Mouse (Mus musculus): ENCODE measurements around the gene Usp15. TPM values are rescaled to one million over a fixed set of nuclear protein-coding genes. Genes with fewer than 3 reads are reported as not detected.
"Not testable (repeated sequence)": the region's sequence is repeated elsewhere in the genome, so short reads cannot be mapped to it uniquely, and the experiment has no call there.

Usp15 gene
- 240 and 278 TPM in 2 replicates for total RNA-seq (2017)

DNA sequence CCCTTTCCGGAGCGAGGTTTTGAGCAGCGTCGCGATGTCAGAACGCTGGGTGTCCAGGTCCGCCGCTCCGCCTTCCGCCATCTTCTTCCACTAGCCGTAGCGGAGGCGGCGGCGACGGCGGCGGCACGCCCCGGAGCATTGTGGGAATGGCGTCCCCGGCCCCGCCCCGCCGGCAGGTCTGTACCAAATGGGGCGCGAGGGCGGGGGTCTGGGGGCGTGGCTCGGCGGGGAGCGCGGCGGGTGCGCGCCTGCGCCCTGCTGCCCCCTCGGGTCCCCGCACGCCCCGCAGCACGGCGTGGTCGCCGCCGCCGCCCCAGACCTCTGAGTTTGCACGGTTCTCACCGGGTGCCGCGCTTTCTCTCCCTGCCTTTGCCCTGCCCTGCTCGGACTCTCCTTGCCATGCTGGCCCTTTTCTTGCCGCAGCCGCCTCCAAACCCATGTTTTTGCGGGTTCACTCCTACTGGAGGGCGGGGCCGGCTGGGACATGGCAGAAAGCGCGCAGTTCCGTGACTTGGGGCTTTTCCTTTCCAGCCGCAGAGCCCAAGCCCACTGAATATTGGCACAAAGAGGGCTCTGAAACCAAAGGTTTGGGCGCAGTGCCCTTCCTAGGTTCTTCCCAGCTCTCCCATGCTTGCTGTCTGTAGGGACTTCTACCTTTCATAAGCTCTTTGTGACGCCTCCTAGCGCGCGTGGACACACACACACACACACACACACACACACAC, at the start of gene Usp15:
Gene Usp15 (minus strand): TSS at position 161 of the 725 bp plus-strand sequence.
- ATAC-seq (replicated peaks in 1 of 2; ENCODE audit: insufficient read depth in 1 of 2, low FRiP score in 2 of 2, low TSS enrichment in 1 of 2, low read depth in 1 of 2, poor library complexity in 2 of 2, severe bottlenecking in 2 of 2), result peak; percentile 46 to 48

DNA sequence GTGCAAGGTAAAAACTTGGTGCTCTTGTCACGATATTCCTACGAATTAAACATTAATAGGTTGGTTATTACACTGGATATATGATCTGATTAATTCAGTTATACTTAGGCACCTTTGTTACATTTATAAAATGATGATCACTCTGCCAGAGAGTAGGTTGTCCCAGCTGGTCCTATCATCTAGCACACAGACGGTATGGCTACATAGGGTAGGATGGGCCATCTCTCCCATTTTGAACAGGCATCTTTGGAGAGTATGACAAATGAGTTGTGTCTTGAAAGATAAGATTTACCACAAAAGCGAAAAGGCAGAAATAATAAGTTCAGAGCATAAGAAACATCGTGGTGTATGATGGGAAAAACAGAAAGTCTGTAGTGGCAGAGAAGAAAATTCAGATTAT, 32.6 kb upstream of the Usp15 start:
- ATAC-seq (replicated peaks in 1 of 2; ENCODE audit: insufficient read depth in 1 of 2, low FRiP score in 2 of 2, low TSS enrichment in 1 of 2, low read depth in 1 of 2, poor library complexity in 2 of 2, severe bottlenecking in 2 of 2), result no peak

DNA sequence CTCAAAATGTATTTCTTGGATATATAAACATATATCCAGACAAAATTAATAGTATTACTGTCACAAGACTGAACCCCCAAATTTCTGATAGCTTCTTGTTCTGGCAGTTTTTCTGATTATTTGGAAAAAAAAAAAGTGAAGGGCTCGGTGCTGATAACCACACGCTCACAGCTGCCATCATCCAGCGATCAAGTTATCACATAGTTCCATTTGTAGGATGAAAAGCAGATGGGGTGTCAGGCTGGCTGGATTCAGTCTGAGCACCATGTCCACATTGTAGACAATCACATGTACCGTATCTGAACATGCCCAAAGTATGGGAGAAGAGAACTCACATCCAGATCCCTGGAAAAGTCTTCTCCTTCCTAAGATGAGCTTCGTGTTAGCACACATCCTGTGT, 26.0 kb upstream of the Usp15 start:
- no peak for ATAC-seq (replicated peaks in 1 of 2; ENCODE audit: insufficient read depth in 1 of 2, low FRiP score in 2 of 2, low TSS enrichment in 1 of 2, low read depth in 1 of 2, poor library complexity in 2 of 2, severe bottlenecking in 2 of 2)

DNA sequence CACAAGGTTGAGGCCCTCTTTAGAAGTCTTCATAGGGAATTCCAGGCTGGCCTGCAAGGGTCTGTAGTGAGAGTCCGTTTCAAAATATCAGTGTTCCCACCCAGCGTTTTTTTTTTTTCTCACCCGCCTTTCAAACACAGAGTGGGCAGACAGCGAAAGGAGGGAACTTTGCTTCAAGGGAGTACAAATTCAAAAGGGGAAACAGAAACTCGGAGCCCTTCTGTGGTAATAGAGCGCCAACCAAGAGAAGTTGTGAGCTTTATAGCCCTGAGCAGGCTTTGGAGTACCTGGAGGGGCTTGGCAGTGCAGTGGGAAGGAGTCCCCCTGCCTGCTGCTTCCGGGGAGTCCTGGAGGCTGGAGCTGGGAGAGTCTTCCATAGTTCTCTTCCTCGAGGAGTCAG, 12.7 kb upstream of the Usp15 start:
- peak; percentile 78 to 80 for ATAC-seq (replicated peaks in 1 of 2; ENCODE audit: insufficient read depth in 1 of 2, low FRiP score in 2 of 2, low TSS enrichment in 1 of 2, low read depth in 1 of 2, poor library complexity in 2 of 2, severe bottlenecking in 2 of 2)

DNA sequence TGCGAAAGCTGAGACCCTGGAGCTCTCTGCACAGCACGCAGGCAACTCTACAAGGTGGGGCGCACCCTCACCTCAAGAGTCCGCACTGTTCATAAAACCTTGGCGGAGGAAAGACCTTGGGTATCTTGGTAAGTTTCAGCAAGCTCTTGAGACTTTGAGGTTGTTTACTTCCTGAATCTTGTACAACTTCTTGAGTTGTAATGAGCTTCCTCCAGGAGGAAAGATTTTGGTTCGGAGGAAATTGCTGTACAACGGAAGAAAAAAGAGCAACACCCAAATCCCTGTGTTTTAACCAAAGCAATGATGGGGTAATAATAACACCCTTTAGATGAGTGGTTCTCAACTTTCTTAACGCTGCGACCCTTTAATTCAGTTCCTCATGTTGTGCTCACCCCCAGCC, 11.5 kb upstream of the Usp15 start:
- ATAC-seq (replicated peaks in 1 of 2; ENCODE audit: insufficient read depth in 1 of 2, low FRiP score in 2 of 2, low TSS enrichment in 1 of 2, low read depth in 1 of 2, poor library complexity in 2 of 2, severe bottlenecking in 2 of 2), result no peak

DNA sequence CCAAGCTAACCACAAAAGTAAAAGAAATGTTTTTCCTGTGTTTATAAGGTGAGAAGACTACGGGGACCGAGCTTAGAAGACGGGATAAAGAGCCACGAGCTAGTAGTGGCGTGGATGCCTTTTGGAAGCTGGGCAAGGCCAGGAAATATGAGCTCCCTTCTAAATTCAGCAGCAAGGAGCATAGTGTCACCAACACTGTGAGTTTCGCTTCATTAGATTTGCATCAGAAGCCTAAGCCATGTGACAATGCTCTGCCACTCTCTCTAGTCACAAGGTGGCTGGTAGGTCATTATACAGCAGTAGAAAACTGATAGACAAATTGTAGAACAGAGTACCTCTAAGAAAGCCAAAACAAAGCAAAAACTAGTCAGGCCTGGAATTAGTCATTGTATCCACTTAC, 9.3 kb upstream of the Usp15 start:
- no peak for ATAC-seq (replicated peaks in 1 of 2; ENCODE audit: insufficient read depth in 1 of 2, low FRiP score in 2 of 2, low TSS enrichment in 1 of 2, low read depth in 1 of 2, poor library complexity in 2 of 2, severe bottlenecking in 2 of 2)

DNA sequence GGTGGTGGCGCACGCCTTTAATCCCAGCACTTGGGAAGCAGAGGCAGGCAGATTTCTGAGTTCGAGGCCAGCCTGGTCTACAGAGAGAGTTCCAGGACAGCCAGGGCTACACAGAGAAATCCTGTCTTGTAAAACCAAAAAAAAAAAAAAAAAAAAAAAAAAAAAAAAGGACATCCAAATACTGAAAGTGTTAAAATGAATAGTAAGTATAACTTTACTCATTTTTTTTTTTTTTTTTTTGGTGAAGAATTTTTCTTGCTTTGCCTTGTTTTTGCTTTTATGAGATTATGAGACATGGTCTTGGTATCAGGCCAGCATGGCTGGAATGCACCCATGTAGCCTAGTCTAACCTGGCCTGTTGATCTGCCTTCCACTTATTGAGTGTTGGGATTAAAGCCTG, 8.6 kb upstream of the Usp15 start:
- not testable (repeated sequence) for ATAC-seq (replicated peaks in 1 of 2; ENCODE audit: insufficient read depth in 1 of 2, low FRiP score in 2 of 2, low TSS enrichment in 1 of 2, low read depth in 1 of 2, poor library complexity in 2 of 2, severe bottlenecking in 2 of 2)

- ATAC-seq (replicated peaks in 1 of 2; ENCODE audit: insufficient read depth in 1 of 2, low FRiP score in 2 of 2, low TSS enrichment in 1 of 2, low read depth in 1 of 2, poor library complexity in 2 of 2, severe bottlenecking in 2 of 2), result peak; percentile 35 to 58; a peak in 3 of 4 replicates
Observed at GRCm38 (mm10) chr10:123201981-123202758, 5.4 kb upstream of the Usp15 start.

DNA sequence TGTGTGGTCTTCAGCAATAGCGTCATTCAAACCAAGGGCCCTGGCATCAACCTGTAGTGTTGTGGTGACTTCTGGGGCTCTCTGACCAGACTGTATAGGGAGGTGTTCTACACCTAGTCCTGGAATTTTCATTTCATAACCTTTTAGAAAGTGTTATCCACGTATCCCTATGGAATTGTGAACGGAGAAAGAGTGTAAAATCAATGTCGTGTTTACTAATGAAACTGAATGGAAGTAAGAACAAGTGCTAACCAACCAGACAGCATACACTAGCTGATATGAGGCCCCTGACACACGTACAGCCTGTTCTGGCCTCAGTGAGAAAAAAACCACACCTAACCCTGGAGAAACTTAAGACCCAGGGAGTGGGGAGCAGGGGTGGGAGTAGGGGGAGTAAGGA, 4.6 kb upstream of the Usp15 start:
- ATAC-seq (replicated peaks in 1 of 2; ENCODE audit: insufficient read depth in 1 of 2, low FRiP score in 2 of 2, low TSS enrichment in 1 of 2, low read depth in 1 of 2, poor library complexity in 2 of 2, severe bottlenecking in 2 of 2), result no peak

- ATAC-seq (replicated peaks in 1 of 2; ENCODE audit: insufficient read depth in 1 of 2, low FRiP score in 2 of 2, low TSS enrichment in 1 of 2, low read depth in 1 of 2, poor library complexity in 2 of 2, severe bottlenecking in 2 of 2), result no peak
Observed at GRCm38 (mm10) chr10:123200996-123201395, 4.2 kb upstream of the Usp15 start.

GRCm38 (mm10) chr10:123200320-123200659, 3.5 kb upstream of the Usp15 start:
- no peak for ATAC-seq (replicated peaks in 1 of 2; ENCODE audit: insufficient read depth in 1 of 2, low FRiP score in 2 of 2, low TSS enrichment in 1 of 2, low read depth in 1 of 2, poor library complexity in 2 of 2, severe bottlenecking in 2 of 2)

GRCm38 (mm10) chr10:123199615-123200319, 3.0 kb upstream of the Usp15 start:
- ATAC-seq (replicated peaks in 1 of 2; ENCODE audit: insufficient read depth in 1 of 2, low FRiP score in 2 of 2, low TSS enrichment in 1 of 2, low read depth in 1 of 2, poor library complexity in 2 of 2, severe bottlenecking in 2 of 2), result no peak

DNA sequence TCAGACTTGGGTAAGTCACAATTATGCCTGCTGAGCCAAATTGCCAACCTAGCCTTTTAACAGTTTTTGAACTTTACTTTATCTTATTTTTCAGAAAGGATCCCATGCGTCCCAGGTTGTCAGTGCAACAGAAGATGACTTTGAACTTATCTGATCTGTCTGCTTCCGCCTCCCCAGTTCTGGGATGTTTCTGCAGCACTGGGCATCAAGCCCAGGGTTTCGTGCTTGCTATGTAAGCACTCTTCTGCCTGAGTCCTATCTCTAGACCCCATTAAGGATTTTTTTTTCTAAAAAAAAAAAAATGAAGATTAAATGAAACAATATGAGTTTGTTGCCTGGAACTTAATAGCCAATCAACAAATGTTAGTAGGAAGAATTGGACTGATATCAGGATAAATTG, 2.3 kb upstream of the Usp15 start:
- no peak for ATAC-seq (replicated peaks in 1 of 2; ENCODE audit: insufficient read depth in 1 of 2, low FRiP score in 2 of 2, low TSS enrichment in 1 of 2, low read depth in 1 of 2, poor library complexity in 2 of 2, severe bottlenecking in 2 of 2)

DNA sequence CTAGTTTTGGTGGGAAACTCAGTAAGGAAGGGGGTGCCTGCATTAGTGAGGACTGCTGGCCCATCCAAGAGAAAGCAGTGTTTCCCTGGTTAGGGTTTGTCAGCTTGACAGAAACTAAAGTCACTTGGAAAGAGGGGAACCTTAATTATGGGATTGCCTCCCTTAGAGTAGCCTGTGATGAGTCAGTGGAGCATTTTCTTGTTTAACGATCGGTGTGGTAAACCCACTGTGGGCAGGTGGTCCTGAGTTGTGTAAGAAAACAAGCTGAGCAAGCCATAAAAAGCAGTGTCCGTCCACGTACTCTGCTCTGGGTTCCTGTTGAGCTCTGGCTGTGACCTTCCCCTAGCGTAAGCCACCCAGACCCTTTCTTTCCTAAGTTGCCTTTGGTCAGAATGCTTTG, 1.4 kb upstream of the Usp15 start:
- ATAC-seq (replicated peaks in 1 of 2; ENCODE audit: insufficient read depth in 1 of 2, low FRiP score in 2 of 2, low TSS enrichment in 1 of 2, low read depth in 1 of 2, poor library complexity in 2 of 2, severe bottlenecking in 2 of 2), result no peak

- ATAC-seq (replicated peaks in 1 of 2; ENCODE audit: insufficient read depth in 1 of 2, low FRiP score in 2 of 2, low TSS enrichment in 1 of 2, low read depth in 1 of 2, poor library complexity in 2 of 2, severe bottlenecking in 2 of 2), result peak; percentile 70 to 77
Observed at GRCm38 (mm10) chr10:123195961-123196834, 597 bp downstream of the Usp15 start.

- no peak for ATAC-seq (replicated peaks in 1 of 2; ENCODE audit: insufficient read depth in 1 of 2, low FRiP score in 2 of 2, low TSS enrichment in 1 of 2, low read depth in 1 of 2, poor library complexity in 2 of 2, severe bottlenecking in 2 of 2)
Observed at GRCm38 (mm10) chr10:123195501-123195900, 1.3 kb downstream of the Usp15 start.

- no peak for ATAC-seq (replicated peaks in 1 of 2; ENCODE audit: insufficient read depth in 1 of 2, low FRiP score in 2 of 2, low TSS enrichment in 1 of 2, low read depth in 1 of 2, poor library complexity in 2 of 2, severe bottlenecking in 2 of 2)
Observed at GRCm38 (mm10) chr10:123191038-123191437, 5.8 kb downstream of the Usp15 start.
